Mouse (Mus musculus) frontal cortex, postnatal 36 days (tissue): ENCODE measurements around the gene Epb41.

Experiments used
- DNase-seq, 2 experiments: peaks; one replicate each; pipeline ENCODE4 v3.0.0; 2022; ENCODE audit warnings: low spot score in 2 of 2

The Epb41 gene

GRCm38 (mm10) chr4:131920595-131921351 lies 154.3 kb downstream of the Epb41 start:
- peak in 1 of 2 experiments; percentile 53 for DNase-seq

- DNase-seq, result no peak
Measured at GRCm38 (mm10) chr4:131920141-131920594, 155.0 kb downstream of the Epb41 start.

DNA sequence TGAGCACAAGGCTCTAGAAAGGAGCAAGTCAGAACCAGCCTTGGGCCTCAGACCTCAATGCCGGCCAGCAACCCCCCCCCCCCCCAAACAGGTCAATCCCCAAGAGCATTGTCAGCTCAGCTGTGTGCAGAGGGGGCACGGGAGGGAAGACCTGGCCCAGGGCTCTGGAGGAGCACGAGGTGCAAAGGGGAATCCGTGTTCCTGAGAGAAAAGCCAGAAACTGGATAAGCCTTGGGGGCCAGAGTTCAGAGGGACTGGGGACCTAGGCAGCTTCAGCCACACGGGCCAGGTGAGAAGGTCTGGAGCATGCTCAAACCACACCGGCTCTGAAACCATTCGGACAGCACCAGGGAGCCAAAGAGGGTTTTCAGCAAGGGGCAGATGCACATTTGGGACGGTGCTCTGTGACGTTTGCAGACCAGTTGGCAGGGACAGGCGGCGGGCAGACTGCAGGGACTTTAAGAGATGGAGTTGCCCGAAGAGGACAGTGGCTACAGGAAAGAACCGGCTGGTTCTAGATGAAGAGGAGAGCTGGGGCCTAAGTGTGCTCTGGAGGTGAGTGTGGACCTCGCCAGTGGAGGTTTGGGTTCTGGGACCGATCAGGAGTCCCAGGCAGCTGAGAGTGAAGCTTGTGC lies 155.5 kb downstream of the Epb41 start:
- no peak for DNase-seq

GRCm38 (mm10) chr4:131918711-131919500 lies 156.2 kb downstream of the Epb41 start:
- DNase-seq, result no peak

GRCm38 (mm10) chr4:131918026-131918533 lies 157.0 kb downstream of the Epb41 start:
- DNase-seq, result no peak

DNA sequence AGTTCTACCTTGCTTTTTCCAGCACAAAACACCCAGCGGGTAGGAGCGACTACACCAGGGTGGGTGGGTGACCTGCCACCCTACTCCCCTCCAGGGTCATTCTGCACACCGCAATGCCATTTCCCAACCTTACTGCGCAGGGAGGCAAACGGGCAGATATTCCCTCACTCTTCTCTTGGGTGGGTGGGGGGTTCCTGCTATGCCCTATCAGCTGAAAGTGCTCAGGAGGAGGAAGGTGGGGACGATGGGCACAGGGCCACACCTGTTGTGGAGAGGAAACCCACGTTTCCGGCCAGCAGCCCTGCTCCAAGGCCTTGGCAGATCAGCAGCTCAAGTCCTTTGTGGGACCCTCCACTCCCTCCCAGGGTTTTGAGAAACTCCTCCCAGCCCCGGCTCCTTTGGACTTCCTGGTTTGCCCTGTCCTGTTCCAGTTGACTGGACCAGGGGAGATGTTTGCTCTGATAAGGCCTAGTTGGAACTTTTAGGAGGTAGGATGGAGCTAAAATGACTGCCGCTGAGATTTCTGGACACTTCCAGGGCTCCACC lies 158.0 kb downstream of the Epb41 start:
- DNase-seq, result no peak

DNA sequence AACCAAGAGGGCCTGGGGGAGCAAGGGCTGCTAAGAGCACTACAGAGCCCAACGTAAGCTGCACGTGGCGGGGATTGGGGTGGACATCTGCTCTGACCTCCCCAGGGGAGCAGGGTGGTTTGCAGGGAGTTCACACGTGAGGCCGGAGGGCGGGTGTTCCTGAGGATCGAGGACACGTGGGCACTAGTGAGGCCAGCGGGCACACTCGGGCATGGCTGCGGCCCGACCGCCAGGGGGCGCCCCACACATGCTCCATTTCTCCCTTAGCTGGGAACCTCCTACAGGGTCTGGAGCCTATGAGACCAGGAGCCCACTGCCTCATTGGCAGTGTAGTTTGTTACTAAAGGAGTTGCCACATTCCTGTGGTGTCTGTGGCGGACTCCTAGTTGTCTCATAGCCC lies 158.7 kb downstream of the Epb41 start:
- peak; percentile 66 to 80 for DNase-seq

DNA sequence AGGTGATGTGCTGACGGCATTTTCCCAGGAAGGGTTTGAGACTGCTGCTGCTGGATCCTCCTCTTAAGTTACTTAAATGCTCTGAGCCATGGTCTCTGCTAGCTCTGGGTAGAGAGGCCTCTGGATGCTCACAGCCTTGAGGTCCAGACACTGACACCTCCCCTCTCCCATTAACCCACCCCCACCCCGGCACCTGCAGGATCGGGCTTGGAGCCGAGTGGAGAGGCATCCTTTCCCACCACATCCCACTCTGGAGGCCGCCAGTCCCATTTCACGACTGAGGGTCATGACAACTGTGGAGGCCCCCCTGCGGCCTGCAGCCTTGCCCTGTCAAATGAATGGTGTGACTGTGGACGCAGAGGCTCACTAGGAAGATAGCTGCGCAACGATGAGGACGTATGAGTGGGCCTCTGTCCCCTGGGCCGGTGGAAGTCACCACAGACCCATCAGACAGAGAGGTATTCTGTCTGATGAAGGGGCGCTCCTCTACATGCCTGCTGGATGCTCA lies 159.2 kb downstream of the Epb41 start:
- DNase-seq, result no peak

GRCm38 (mm10) chr4:131914891-131915469 lies 160.1 kb downstream of the Epb41 start:
- no peak for DNase-seq

GRCm38 (mm10) chr4:131914046-131914643 lies 161.0 kb downstream of the Epb41 start:
- DNase-seq, result no peak

DNA sequence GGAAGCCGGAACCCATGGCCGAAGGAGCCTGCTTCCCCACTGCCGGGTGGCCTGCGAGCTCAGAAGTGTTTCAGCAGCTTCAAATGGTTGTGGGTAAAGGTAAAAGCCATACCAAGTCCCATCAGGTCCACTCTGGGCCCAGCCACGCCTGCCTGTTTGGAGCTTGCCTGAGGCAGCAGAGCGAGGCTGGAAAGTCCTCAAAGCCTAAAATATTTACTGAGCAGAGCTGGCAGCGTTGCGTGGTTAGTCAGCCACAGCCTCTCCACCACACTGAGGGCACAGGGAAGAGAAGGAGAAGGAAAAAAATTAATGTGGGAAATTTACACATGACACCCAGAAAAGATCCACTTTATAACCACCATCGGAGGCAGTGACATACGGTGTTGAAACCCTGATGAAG lies 161.6 kb downstream of the Epb41 start:
- no peak for DNase-seq

- DNase-seq, result no peak
Measured at GRCm38 (mm10) chr4:131911521-131911920, 163.6 kb downstream of the Epb41 start.

DNA sequence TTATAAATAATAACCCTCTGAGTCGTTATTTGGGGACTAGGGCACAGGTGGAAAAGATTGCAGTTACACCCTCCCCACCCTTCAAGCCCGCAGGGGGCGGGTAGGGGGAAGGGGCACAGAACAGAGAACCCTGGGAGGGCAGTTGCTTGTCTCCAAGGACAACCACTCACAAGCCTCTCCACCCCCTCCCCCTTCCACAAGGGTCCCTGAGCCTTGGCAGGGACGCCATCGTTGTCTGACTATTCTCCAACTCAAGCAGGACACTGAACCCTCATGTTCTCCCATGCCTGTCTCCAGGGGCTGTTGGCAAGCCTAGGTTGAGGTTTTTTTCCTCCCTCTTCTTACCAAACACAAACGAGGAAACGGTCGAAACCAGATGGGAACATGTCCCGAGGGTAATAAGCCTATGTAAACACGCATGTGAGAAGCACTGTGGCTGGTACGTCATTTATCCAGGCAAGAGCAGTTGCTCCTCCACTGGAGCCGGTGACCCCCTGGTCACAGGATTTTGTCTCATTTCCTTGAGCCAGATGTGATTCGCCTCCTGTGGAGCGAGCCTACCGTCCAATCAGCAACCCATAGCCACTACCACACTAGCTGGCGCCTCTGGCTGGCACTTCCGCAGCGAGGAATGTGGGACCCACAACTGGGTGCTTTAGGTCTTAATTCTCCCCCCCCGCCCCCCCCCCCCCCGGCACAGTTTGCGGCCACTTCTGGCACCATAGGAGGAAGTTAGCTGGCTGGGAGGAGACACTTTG lies 164.7 kb downstream of the Epb41 start:
- DNase-seq, result no peak

DNA sequence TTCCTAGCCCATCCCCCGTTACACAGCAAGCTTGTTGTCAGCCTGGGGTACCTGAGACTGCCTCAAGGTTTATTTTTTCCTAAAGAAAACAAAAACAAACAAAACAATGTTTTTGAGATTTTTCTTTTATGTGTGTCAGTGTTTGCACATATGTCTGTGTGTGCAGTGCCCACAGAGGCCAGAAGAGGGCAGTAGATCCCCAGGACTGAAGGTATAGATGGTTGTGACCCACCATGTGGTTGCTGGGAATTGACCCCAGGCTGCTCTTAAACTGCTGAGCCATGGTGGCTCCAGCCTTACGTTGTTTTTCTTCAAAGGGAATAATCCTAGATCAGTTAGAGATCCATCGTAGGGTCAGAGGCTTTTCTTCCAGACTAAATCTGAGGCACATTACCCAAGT lies 167.2 kb downstream of the Epb41 start:
- no peak for DNase-seq

DNA sequence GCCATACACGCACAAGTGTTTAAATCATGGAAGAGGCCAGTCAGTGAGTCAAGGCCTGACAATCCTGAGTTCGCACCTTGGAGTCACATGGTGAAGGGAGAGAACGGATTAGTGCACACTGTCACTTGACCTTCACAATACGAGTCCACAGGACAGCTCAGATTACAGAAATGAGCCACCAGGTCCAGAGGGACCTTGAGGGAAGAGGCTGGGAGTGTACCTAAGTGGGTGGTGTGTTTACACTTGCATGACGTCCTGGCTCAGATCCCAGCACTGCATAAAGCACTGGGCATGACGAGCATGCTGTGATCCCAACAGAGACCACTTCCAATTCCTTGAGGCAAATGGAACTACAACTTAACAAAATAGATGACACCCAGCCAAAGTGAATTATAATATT lies 168.7 kb downstream of the Epb41 start:
- DNase-seq, result no peak

DNA sequence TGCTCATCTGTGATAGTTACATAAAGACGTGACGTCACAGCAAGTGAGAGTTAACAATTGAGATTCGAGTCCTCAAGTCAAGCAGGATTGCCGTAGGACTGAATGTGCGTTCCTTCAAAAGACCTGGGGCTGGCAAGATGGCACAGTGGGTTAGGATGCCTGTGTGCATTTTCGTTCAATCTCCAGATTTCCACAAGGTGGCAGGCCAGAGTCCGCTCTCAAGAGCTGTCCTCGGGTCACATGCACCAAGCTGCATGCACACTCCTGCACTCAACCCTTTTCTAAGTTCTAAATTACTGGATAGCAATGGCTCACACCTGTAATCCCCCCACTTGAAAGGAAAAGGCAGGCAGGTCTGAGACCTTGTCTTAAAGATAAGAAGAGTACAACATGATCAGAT lies 170.6 kb downstream of the Epb41 start:
- no peak for DNase-seq

DNA sequence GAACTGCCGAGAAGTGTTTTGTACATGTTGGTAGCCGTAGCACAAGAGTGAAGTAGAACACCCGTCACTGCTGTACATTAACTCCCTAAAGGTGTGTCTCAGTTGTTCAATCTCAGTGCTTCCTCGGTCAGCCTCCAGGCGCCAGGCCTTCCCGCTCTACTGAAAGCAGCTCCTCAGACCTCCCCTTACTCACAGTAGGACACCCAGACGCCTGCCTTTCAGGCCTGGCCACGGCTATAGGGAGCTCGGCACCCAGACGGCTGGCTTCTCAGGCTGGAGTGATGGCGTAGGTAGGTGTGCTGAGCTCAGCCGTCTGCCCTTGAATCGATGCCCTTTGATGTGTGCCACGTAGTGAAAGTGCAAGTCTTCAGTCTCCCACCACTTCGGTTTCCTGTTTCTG lies 174.0 kb downstream of the Epb41 start:
- DNase-seq, result no peak

DNA sequence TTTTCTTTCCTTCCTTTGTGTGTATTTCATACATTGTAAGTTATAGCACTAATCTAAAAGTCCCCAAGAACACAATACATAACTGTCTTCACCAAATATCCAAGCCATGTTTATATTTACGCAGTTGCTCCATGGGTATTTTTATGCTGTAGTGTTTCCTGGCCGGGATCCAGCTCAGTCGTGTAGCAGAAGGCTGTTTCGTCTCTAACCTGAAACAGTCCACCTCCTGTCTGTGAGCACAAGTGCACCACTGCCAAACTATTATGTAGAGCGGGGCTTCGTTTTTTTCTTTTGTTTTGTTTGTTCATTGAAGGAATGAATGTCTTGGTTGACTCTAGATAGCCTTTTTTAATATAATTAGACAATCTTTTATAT lies 176.0 kb downstream of the Epb41 start:
- no peak for DNase-seq

DNA sequence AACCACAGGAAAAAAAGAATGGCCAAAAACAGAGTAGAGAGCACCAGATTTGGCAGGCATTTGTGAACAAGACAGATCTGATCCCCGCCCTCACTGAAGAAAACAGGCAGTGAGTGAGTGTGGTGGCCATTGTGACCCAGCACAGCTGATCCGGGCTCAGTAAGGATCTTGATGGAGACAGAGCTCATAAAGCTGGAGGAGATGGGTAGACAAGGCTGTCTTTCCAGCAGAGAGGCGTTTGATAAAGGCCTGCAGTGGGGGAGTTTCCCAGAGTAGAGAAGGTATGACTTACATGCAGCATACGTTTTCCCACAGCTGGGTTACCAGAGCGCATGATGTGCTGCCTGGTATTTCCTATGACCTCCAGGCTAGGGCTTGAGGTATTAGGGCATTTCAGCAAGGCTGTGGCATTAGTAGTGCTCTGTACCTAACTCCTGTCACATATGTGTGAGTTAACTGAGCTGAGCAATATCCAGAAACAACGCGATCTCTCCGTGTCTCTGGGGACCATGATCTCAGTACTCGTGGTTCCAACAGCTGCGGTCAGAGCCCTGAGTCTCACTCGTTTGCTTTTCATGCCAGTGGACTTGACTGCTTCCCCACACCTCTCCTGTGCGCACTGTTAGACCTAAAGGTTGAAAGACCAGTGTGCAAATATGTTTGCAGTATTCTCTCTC lies 176.5 kb downstream of the Epb41 start:
- no peak for DNase-seq

DNA sequence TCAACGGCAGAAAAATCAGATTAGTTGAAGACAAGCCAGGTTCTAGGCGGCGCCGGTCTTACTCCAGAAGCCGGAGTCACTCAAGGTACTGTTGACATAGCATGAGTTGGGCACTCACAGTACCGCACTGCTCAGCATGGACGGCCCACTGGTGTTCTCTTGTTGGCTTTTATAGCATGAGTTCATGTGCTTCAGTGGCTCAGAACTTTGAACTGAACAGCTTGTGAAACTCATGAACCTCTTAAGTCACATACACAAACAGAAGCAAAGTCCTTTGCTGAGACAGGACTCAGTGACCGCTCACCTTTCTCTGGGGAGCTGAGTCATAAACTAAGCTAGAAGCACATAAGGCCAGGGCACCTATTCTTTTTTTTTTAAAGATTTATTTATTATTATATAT lies 177.3 kb downstream of the Epb41 start:
- no peak for DNase-seq
